Mouse (Mus musculus) heart, postnatal 25 days (tissue): ENCODE results near the gene Gnptab. TPM values are rescaled to one million over a fixed set of nuclear protein-coding genes. Genes with fewer than 3 reads are reported as not detected.
A peak's percentile ranks its signal among the peaks of the same experiment; 100 is the strongest.
"Not testable (repeated sequence)": the region's sequence is repeated elsewhere in the genome, so short reads cannot be mapped to it uniquely, and the experiment has no call there.

ENCODE experiments used
- DNase-seq: peaks from one replicate; pipeline ENCODE4 v3.0.0; 2022; ENCODE audit warnings: low spot score
- intact Hi-C: fragments of 180-260 bp; cut with DNase I; formaldehyde crosslinking; loops from one replicate; pipeline ENCODE4 v1.15.1; 2025
- total RNA-seq, 2 experiments: library from RNA; stranded (reverse); gene quantifications; 2 replicates each; pipeline ENCODE4 v1.2.3; 2021

The Gnptab gene
- 10 to 100 TPM; 25.5 to 29.9 TPM for total RNA-seq

DNA sequence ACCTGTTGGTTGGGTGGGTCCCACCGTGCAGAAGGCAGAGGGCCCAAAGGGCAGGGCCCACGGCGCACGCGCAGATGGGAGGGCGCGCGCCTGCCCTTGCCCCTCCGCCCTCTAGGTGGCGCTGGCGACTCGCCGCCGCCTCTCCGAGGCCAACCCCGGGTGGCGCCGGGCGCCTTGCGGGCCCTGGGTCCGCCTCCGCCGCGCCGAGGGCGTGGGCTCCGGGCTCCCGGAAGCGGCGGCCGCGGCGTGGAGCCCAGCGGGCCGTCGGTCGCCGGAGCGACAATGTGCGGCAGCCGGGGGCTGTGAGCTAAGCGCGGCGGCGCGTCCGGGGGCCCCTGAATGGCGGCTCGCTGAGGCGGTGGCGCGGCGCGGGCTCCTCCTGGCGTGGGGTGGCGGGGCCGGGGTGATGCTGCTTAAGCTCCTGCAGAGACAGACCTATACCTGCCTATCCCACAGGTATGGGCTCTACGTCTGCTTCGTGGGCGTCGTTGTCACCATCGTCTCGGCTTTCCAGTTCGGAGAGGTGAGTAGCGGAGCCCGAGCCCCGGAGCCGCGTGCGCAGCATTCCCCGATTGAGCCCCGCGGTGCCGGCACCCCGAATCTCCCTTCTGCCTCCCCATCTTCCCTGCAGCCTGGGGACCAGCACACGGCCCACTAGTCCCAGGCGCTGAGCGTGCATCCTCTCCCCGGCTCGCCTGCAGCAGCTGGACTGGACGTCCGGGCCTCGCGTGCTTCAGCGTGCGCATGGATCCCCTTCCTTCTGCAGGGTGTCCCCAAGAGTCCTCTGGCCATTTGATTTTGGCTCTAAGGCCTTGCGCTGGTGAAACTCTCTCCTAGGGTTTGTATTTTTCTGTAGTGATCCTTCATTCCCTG lies at the start of gene Gnptab, which contains the start of gene Dram1:
Gnptab (plus strand) TSS at position 120 of the 873 bp plus-strand sequence.
Dram1 (minus strand) TSS at position 68 of the 873 bp plus-strand sequence.
- intact Hi-C loops = loop anchor here (5.0 kb wide), 3 partner anchors 123 to 348 kb away; partner anchors contain the start of gene Chpt1
- DNase-seq = peak; percentile 76

- intact Hi-C loops = no loop called here
Observed at GRCm38 (mm10) chr10:88330695-88331094, 48.2 kb upstream of the Gnptab start.

DNA sequence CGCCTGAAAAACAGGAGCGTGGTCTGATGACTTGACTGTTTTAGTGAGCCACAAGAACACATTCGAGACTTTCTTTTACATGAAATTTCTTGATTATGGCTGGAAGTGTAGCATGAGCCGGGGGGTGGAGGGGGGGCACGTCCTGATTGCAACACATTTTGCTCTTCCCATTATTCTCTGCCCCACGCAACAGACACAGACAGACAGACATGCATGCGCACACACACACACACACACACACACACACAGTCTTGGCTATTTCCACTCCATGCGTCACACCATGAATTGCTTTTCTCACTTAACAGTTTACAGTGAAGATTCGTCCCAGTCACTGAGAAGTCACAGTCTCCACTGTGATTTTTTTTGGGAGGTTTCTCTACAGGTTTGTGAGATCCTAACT lies 38.3 kb upstream of the Gnptab start:
- DNase-seq = no peak
- intact Hi-C loops = no loop called here

More at GRCm38 (mm10) chr10:88330695-88331094, 48.2 kb upstream of the Gnptab start:
- no peak for DNase-seq

DNA sequence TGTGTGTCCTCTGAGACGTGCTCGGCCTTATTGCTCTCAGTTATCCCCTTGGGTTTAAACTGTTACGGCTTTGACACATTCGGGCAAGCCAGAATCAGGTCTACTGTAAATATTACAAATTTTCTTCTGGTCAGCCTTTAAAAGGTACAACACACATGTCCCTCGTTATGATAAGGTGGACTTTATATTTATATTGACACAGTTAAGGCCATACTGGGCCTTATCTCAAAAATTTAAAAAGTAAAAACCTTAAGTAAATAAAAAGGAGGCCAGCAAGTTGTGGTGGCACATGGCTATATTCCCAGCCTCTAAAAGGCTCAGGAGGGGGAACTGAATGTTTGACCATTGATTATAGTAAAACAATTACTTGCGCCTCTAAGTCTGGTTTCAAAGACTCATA lies 37.6 kb upstream of the Gnptab start:
- DNase-seq = no peak
- intact Hi-C loops = no loop called here

DNA sequence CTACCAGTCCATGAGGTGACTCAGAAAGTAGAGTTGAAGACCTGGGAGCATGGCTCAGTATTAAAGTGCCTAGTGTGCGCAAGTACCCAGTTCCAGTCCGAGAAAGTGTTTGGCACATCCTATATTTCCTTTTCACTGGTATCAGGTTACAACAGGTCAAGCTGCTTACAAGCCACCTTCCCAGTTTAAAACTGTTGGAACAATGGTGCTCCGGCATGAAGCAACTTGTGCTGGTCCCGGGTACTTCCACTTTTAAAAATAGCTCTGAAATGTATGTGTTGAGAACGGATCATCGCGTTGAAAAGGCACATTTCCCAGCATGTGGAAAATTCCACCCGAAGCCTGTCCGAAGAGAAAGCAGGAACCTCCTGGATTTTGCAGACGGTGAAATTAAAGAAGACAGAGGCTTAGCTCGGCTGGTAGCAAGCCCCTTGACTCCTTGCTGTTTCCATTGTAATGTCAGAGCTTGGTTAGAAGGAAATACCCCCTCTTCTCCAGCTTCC lies 33.0 kb upstream of the Gnptab start:
- DNase-seq = no peak
- intact Hi-C loops = no loop called here

DNA sequence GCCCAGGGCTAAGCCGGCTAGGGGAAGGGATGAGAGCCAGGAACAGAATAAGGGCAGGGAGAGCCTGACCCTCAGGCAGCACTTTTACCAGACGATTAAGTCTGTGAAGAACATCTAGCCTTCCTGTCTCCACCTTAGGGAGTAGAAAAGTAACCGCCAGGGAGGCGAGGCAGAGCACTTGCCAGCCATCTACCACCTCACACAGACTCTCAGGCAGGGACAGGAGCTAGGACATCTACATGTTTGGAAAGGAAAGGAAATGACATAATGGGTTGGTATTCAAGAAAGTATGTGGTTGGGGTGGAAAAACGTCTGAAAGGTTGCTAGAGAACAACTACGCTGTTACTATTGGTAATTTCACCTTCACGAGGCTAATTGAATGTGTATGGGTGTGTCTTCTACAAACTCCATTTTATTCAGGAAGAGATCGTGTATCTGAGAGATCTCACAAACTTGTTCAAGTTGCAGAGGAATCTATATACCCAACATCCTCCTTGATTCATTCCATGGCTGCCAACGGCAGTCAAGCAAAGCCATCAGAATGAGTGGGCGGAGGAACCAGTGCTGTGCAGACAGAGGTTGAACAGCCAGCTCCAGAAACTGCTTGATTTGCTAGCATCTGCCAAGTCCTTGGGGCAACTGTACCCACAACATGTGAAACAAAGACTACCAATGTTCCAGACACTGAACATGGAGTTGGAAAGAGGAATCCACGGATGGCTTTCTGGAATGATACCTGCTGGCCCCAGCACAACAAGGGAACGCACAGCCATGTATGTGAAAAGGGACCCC lies 32.3 kb upstream of the Gnptab start:
- DNase-seq = no peak
- intact Hi-C loops = no loop called here

DNA sequence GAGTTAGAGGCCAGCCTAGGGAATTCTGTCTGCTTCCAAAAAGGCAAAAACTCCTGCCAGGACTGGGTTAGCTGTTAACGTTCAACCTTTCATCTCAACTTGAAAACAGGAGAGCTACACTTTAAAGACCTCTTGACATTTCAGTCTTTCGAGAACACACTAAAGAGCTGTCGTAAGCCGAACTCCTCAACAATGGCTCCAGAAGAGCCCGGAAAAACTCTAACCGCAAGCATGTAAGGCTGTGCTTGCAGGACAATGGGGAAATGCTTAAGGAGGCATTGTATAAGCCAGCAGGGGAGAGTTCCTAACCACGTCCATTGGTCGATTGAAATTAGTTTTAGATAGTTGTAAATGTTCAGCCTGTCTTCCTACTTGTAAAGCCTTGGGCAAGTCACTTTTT lies 29.1 kb upstream of the Gnptab start:
- DNase-seq = no peak
- intact Hi-C loops = no loop called here

- DNase-seq = no peak
- intact Hi-C loops = no loop called here
Observed at GRCm38 (mm10) chr10:88350687-88351086, 28.2 kb upstream of the Gnptab start.

- DNase-seq = no peak
- intact Hi-C loops = no loop called here
Observed at GRCm38 (mm10) chr10:88351411-88352103, 27.4 kb upstream of the Gnptab start.

- intact Hi-C loops = no loop called here
- DNase-seq = no peak
Observed at GRCm38 (mm10) chr10:88352549-88352948, 26.4 kb upstream of the Gnptab start.

GRCm38 (mm10) chr10:88354599-88354998 lies 24.3 kb upstream of the Gnptab start:
- intact Hi-C loops = no loop called here
- no peak for DNase-seq

DNA sequence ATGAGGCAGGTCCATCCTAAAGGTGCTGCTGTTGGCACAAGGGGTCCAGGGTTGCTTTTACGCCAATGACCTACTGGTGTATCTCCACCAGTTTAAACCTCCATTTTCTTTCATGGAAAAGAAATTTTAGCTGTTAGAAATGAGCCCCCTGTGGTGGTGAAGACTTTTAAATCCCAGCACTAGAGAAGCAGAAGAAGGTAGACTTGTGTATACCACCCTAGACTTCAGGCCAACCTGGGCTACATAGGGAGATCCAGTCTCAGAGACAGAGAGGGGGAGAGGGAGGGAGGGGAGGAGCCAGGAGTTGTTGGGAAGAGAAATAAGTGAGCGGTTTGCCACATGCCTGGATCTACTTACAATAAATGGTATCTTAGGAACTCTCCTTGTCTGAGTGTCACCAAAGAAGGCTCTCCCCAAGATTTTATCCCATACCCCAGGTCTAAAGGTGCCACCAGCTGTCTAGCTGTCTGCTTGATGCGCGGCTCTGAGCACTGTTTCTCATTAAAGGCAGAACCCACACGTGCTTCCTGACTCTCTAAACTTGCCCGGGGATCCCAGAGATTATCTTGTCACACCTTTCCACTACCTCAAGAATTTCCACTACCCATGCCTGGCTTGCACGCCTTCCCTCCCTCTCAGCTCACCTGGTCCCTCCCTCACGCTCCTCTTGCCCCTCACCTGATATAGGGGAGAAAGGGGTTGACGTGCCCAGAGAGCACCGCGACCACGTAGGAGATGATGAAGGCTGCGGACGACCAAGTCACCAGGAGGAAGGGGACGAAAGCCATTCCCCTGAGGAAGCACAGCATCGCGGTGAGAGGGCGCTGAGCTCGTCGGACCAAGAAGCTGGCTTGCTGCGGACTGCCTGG lies 22.6 kb upstream of the Gnptab start:
- DNase-seq = no peak
- intact Hi-C loops = no loop called here

GRCm38 (mm10) chr10:88356983-88357559 lies 21.9 kb upstream of the Gnptab start:
- peak; percentile 72 for DNase-seq
- intact Hi-C loops = no loop called here

DNA sequence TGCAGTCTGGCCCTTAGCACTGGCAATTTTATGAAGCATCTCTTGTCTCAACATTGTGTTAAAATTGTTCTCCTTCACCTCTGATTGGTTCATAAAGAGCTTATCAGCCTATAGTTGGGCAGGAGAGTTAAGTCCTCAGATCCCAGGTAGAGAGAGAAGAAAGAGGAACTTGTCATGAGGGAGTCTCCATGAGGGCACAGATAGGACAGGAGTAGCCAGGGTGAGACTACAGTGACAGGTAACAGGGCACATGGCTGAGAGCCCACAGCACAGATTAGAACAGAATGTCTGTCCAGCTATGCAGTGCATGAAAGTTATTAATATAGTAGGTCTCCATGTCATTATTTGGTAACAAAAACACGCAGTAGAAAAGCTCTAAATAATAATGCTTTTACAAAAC lies 16.7 kb upstream of the Gnptab start:
- DNase-seq = no peak
- intact Hi-C loops = no loop called here

DNA sequence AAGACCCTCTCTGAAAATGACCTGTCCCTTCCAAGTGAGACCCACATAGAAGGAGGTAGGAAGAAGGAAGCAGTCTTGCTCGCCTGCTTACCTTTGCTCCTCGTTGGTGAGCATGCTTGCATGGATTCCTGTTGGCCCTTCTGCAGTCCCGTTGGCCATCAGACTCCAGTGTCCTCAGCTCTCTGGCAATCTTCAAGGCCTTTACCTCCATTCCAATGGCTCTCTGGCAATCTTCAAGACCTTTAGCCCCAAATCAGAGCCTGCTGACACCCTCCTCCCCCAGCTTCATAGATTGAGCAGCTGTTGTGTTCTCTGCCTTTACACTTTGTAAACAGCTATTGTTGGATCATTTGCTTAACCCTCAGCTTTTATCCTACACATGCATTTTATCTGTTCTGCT lies 14.7 kb upstream of the Gnptab start:
- no peak for DNase-seq

DNA sequence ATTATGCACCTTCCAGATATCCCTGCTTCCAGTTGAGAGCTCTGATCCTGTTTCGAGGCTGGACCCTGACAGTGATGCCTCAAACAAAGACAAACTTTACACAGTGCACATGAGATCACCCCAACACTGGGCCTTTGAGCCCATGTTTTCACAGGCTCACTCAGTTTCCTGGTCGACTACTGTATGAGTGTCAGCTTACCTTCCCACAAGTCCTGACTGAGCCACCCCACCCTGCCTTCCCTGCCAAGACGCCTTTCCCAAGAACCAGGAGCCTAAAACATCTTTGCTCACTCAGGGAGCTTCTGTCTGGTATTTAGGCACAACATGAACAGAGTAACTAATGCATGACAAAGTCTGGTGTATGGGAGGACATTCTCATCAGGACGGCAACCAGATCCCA lies 9.7 kb upstream of the Gnptab start:
- intact Hi-C loops = no loop called here
- no peak for DNase-seq

More for the DNA sequence above, 14.7 kb upstream of the Gnptab start:
- intact Hi-C loops = no loop called here

DNA sequence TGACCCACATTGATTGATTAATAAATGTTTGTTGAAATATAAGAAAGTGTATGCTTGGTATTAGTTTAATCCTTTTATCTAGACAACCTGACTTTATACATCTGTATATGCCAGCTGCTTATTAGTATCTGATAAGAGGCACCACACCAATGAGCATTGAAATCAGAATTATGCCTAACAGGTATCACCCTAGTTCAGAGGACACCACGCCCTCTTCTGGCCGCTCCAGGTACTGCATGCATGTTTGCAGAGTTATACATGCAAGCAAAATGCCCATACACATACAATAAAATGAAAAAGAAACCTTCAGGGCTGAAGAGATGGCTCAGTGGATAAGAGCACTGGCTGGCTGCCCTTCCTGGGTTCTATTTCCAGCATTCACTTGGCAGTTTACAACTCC lies 7.1 kb upstream of the Gnptab start:
- DNase-seq = no peak
- intact Hi-C loops = no loop called here

DNA sequence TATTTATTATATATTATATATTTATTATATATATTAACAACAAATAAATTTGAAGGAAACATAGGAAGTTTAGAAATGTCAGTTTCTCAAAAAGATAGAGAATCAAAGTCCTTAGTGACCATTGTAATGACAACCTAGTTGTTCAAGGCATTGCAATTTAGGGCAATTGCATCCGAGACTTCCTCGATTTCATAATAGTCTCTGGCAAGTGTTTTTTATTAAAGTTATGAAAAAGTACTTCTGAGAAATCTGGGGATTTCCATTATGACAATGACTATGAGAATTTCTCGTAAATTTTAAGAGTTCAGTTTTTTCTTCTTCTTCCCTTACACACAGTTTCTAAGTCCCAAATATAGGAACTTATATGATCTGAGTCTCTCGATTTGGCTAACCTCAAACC lies 6.5 kb upstream of the Gnptab start:
- intact Hi-C loops = no loop called here

GRCm38 (mm10) chr10:88372945-88373344 lies 6.0 kb upstream of the Gnptab start:
- intact Hi-C loops, DNase-seq: not testable (repeated sequence)

More for the DNA sequence above, 6.5 kb upstream of the Gnptab start:
- no peak for DNase-seq
